Mouse (Mus musculus) monocyte, adult 59 days (primary cell): Measurements from ENCODE around the gene Sult1c1. TPM values are rescaled to one million over a fixed set of nuclear protein-coding genes. Genes with fewer than 3 reads are reported as not detected.

Experiments
- total RNA-seq, 2 experiments: library from RNA; stranded (reverse); gene quantifications; one replicate each; pipeline ENCODE4 v1.2.4; 2023

Gene Sult1c1
- under 1 TPM in 1 of 2 experiments, not detected in 1; 0.31 TPM for total RNA-seq

DNA sequence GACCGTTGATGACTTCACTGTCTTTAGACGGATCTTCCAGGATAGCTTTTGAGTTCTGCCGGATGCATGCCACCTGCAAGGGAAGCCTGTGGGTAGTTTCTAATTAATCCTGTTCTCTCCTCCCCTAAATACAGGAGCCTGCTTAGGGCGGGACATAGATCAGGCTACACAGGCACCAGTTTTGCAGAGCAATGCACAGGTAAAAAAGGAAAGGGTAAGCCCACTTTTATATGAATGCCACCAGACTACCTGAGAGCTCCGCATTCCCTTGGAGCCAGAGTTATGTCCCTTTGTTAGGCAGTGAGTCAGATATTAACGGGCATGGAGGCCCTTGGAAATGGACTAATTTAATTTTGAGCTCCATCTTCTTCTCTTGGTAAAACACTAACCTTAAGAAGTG, at the start of gene Sult1c1:
TSS of gene Sult1c1 (minus strand) at position 101 of the 400 bp plus-strand sequence.

Other genes starting within 250 kb of the Sult1c1 start
- gene Sult1c2, start 144.3 kb downstream of the Sult1c1 start, total RNA-seq = not detected